Mouse (Mus musculus) C2C12 (cell line): ENCODE results near the gene Sertad3. TPM values are rescaled to one million over a fixed set of nuclear protein-coding genes. Genes with fewer than 3 reads are reported as not detected.

Source experiments
- H3K27me3 ChIP-seq: one replicate; pipeline ENCODE4 v1.6.1; 2011; ENCODE audit not compliant: control insufficient read depth, insufficient read depth, insufficient read length
- H3K36me3 ChIP-seq: one replicate; pipeline ENCODE4 v1.6.1; 2011; ENCODE audit not compliant: control insufficient read depth, insufficient read depth
- H3K4me3 ChIP-seq: one replicate; pipeline ENCODE4 v1.5.1; 2011; ENCODE audit warnings: mild to moderate bottlenecking, control low read depth; ENCODE audit not compliant: poor library complexity, insufficient read depth, severe bottlenecking
- H3K79me2 ChIP-seq: one replicate; pipeline ENCODE4 v1.6.1; 2011; ENCODE audit not compliant: control insufficient read depth, insufficient read depth
- H3K79me3 ChIP-seq: one replicate; pipeline ENCODE4 v1.6.1; 2011; ENCODE audit warnings: low read depth, control low read depth
- H3ac ChIP-seq: one replicate; pipeline ENCODE3; 2011; ENCODE audit warnings: low read depth; ENCODE audit not compliant: control insufficient read depth, insufficient read length
- CEBPB ChIP-seq: IDR thresholded peaks from one replicate; pipeline ENCODE4 v1.6.1; 2011; ENCODE audit warnings: low read depth, mild to moderate bottlenecking, control low read depth, moderate library complexity
- CTCF ChIP-seq: IDR thresholded peaks from one replicate; pipeline ENCODE4 v1.5.1; 2011; ENCODE audit not compliant: control insufficient read depth, insufficient read depth, insufficient read length
- FOSL1 ChIP-seq: IDR thresholded peaks from one replicate; pipeline ENCODE4 v1.8.0; 2011; ENCODE audit warnings: mild to moderate bottlenecking, low read length; ENCODE audit not compliant: poor library complexity, insufficient read depth, severe bottlenecking
- MAX ChIP-seq: IDR thresholded peaks from one replicate; pipeline ENCODE4 v1.6.1; 2011; ENCODE audit warnings: mild to moderate bottlenecking, control low read depth
- MYOD1 ChIP-seq: IDR thresholded peaks from one replicate; pipeline ENCODE4 v1.6.1; 2011; ENCODE audit warnings: low read depth; ENCODE audit not compliant: control insufficient read depth, insufficient read length
- MYOG ChIP-seq: IDR thresholded peaks from one replicate; pipeline ENCODE4 v1.6.1; 2011; ENCODE audit not compliant: control insufficient read depth, insufficient read length; ENCODE audit errors: extremely low read depth
- USF1 ChIP-seq: IDR thresholded peaks from one replicate; pipeline ENCODE4 v1.6.1; 2011; ENCODE audit warnings: low read depth, mild to moderate bottlenecking, control low read depth, moderate library complexity
- polyA plus RNA-seq: library from polyadenylated mRNA; unstranded; fragments of >200 nt; fragmentation: generic; extraction: Trizol; gene quantifications from one replicate; pipeline ENCODE4 v1.2.1, GENCODE M21; 2012; ENCODE audit warnings: missing spikeins

Sertad3 gene
- polyA plus RNA-seq, 1 experiment: 12.5 TPM

DNA sequence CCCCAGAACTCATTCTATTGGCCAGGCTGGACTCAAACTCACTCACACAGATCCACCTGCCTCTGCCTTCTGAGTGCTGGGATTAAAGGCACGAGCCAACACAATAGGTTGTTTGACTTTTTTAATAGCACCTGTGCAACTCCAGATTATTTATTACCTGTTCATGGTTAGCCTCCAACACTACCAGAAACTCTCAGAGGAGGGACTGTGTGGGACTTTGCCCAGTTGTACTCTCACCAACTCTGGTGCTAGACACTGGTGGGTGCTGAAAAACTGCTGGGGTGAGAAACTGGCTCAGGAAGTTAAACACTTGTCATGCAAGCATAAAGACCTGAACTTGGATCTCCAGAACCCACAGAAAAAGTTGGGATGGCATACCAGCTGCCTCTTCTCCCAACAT, 6.2 kb downstream of the Sertad3 start:
- Histone ChIP-seq H3K79me2 (peaks cover 18% of the 10 kb centered on the region), H3K4me3 (no peak overlapping the region), H3ac (no peak overlapping the region), H3K27me3 (no peaks in the 10 kb centered on the region), H3K36me3 (peaks cover 17% of the 10 kb centered on the region), H3K79me3 (peaks cover 13% of the 10 kb centered on the region)
- TF ChIP-seq USF1 (no peak), MYOD1 (no peak), CTCF (no peak), MAX (no peak), MYOG (no peak), FOSL1 (no peak), CEBPB (no peak)

GRCm38 (mm10) chr7:27480506-27480905, 6.9 kb downstream of the Sertad3 start:
- no peak for TF ChIP-seq MYOD1
- TF ChIP-seq MAX: no peak
- TF ChIP-seq USF1: no peak
- no peak for TF ChIP-seq CEBPB
- no peak for TF ChIP-seq MYOG
- TF ChIP-seq CTCF: no peak
- no peak for TF ChIP-seq FOSL1
- H3ac ChIP-seq: no peak overlapping the region
- peaks cover 11% of the 10 kb centered on the region for H3K79me2 ChIP-seq
- H3K4me3 ChIP-seq: no peak overlapping the region
- H3K27me3 ChIP-seq: no peaks in the 10 kb centered on the region
- H3K36me3 ChIP-seq: peaks cover 15% of the 10 kb centered on the region
- H3K79me3 ChIP-seq: peaks cover 7% of the 10 kb centered on the region

- Histone ChIP-seq H3K27me3 (no peaks in the 10 kb centered on the region), H3K79me3 (peaks cover 2% of the 10 kb centered on the region), H3K79me2 (peaks cover 5% of the 10 kb centered on the region), H3K36me3 (peaks cover 10% of the 10 kb centered on the region), H3ac (peak overlapping the region; percentile 33), H3K4me3 (no peak overlapping the region)
- TF ChIP-seq MAX (no peak), USF1 (no peak), FOSL1 (no peak), MYOG (no peak), MYOD1 (no peak), CTCF (no peak), CEBPB (no peak)
Observed at GRCm38 (mm10) chr7:27480927-27481626, 7.5 kb downstream of the Sertad3 start.

- Histone ChIP-seq H3K36me3 (peaks cover 4% of the 10 kb centered on the region), H3K27me3 (no peaks in the 10 kb centered on the region), H3ac (no peak overlapping the region), H3K79me2 (no peaks in the 10 kb centered on the region), H3K4me3 (no peak overlapping the region), H3K79me3 (no peaks in the 10 kb centered on the region)
- no peak for TF ChIP-seq MYOG
- TF ChIP-seq MAX: peak; percentile 31
Observed at GRCm38 (mm10) chr7:27481627-27481969, 8.0 kb downstream of the Sertad3 start.

DNA sequence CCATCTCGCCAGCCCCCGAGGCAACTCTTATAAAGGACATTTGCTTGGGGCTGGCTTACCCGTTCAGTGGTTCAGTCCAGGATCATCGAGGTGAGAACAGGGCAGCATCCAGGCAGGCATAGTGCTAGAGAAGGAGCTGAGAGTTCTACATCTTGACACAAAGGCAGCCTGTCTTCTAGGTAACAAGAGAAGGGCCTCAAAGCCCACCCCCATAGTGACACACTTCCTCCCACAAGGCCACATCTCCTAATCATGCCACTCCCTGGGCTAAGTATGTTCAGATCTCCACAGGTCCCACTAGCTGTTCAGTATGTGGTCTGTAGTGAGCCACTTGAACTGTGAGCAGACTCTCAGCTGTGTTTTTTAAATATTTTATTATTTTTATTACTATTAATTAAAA, 10.3 kb downstream of the Sertad3 start:
- no peak for TF ChIP-seq MYOD1
- no peak for TF ChIP-seq CEBPB
- no peaks in the 10 kb centered on the region for H3K27me3 ChIP-seq
- peaks cover 14% of the 10 kb centered on the region for H3K79me3 ChIP-seq
- peaks cover 16% of the 10 kb centered on the region for H3K79me2 ChIP-seq
- H3K4me3 ChIP-seq: no peak overlapping the region
- H3K36me3 ChIP-seq: peaks cover 8% of the 10 kb centered on the region
- H3ac ChIP-seq: no peak overlapping the region

GRCm38 (mm10) chr7:27486102-27486769, 12.7 kb downstream of the Sertad3 start:
- Histone ChIP-seq H3K27me3 (no peaks in the 10 kb centered on the region), H3K79me2 (peaks cover 33% of the 10 kb centered on the region), H3K79me3 (peaks cover 23% of the 10 kb centered on the region), H3K4me3 (peak overlapping the region; percentile 68), H3ac (no peak overlapping the region), H3K36me3 (peaks cover 23% of the 10 kb centered on the region)
- TF ChIP-seq MYOG (no peak), USF1 (no peak), CEBPB (no peak), CTCF (no peak), MAX (no peak), MYOD1 (no peak), FOSL1 (no peak)
